Mouse (Mus musculus) CH12.LX (cell line): ENCODE data around the gene Tspear.
"Not testable (repeated sequence)": the region's sequence is repeated elsewhere in the genome, so short reads cannot be mapped to it uniquely, and the experiment has no call there.

Experiments used
- CHD2 ChIP-seq: IDR thresholded peaks from 2 replicates; pipeline ENCODE4 v1.6.1; 2011; ENCODE audit warnings: low read length, improper control_type of control experiment
- ZC3H11A ChIP-seq: IDR thresholded peaks from 2 replicates; pipeline ENCODE4 v1.6.1; 2012; ENCODE audit warnings: low read depth, mild to moderate bottlenecking, inconsistent platforms, low read length, improper control_type of control experiment

GRCm38 (mm10) chr10:77776844-77777243 lies 90.5 kb downstream of the Tspear start, which contains the start of gene Gm7138:
- TF ChIP-seq ZC3H11A, CHD2: not testable (repeated sequence)
